In the genomic region with DNA sequence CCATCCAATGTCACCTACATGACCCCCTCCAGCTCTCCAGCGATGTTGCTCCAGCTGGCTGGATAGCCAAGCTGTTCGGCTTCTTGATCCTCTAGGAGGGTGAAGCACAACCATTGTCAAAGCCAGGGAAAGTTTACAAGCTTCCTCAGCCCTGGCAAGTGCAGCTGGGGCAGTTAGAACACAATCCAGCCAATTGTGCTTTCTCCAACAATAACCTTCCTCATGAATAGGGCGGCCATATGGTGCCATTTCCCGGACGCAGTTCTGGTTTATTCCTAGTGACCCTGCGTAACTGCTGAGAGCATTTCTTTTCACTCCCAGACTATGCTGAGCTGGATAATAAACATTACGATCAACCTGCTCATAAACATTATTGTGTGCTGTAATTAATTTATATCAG, we compare ENCODE assay signal across 14 mouse cellular contexts.
DNase-seq lines count a peak whose midpoint lies in the region; ATAC-seq and TF ChIP-seq lines count a peak whose summit lies in the region.
"Had no signal": no experiment of that assay in that cellular context is flagged by ENCODE, and none has a peak within 500 bp of the region (broad histone marks: within the 10 kb centered on the region; RNA-seq: fewer than 3 reads in every experiment).

No protein-coding gene starts in this region.

- peaks cover 27% of the 10 kb centered on the region for H3K4me1 ChIP-seq in hindbrain, embryonic 10.5 days (replicated peaks)
- H3K4me1 ChIP-seq in hindbrain, embryonic 16.5 days (ENCODE audit: control insufficient read depth, insufficient read depth, low read depth, low read length): peaks cover 4% of the 10 kb centered on the region
- peaks cover 8% of the 10 kb centered on the region for H3K4me1 ChIP-seq in forebrain, embryonic 16.5 days (replicated peaks; ENCODE audit: control insufficient read depth, insufficient read depth, low read length)
- peaks cover 4% of the 10 kb centered on the region for H3K4me1 ChIP-seq in limb, embryonic 14.5 days (ENCODE audit: control insufficient read depth, insufficient read depth, low read length)
- peaks cover 4% of the 10 kb centered on the region; the same call in 1 of the 2 replicates for H3K4me1 ChIP-seq in neural tube, embryonic 14.5 days (ENCODE audit: control insufficient read depth, insufficient read depth, low read length)
- no peaks in the 10 kb centered on the region for H3K4me1 ChIP-seq in liver, postnatal 0 days (ENCODE audit: insufficient read depth)
- H3K4me1 ChIP-seq: heart, embryonic 10.5 days had no signal

- no peak overlapping the region for H3K4me3 ChIP-seq in hindbrain, embryonic 10.5 days
- no peak overlapping the region for H3K4me3 ChIP-seq in hindbrain, embryonic 16.5 days (ENCODE audit: low read length)
- no peak overlapping the region for H3K4me3 ChIP-seq in forebrain, embryonic 16.5 days (replicated peaks; ENCODE audit: low read length)
- H3K4me3 ChIP-seq in limb, embryonic 14.5 days (replicated peaks; ENCODE audit: low read length): no peak overlapping the region
- H3K4me3 ChIP-seq in neural tube, embryonic 14.5 days (ENCODE audit: low read depth, low read length): no peak overlapping the region
- H3K4me3 ChIP-seq in liver, postnatal 0 days (ENCODE audit: low read depth, low read length): no peak overlapping the region
- H3K4me3 ChIP-seq: heart, embryonic 10.5 days had no signal

- 32% methylated on average over 7 of the region's 7 CpGs for WGBS in hindbrain, embryonic 10.5 days
- WGBS in hindbrain, embryonic 16.5 days: 18% methylated on average over 7 of the region's 7 CpGs
- 19% methylated on average over 7 of the region's 7 CpGs for WGBS in forebrain, embryonic 16.5 days
- WGBS in limb, embryonic 14.5 days: 24% methylated on average over 7 of the region's 7 CpGs
- WGBS in neural tube, embryonic 14.5 days: 8% methylated on average over 7 of the region's 7 CpGs
- WGBS in liver, postnatal 0 days (ENCODE audit: insufficient replicate concordance): 81% methylated on average over 7 of the region's 7 CpGs

- TF ChIP-seq POLR2A in limb, embryonic 14.5 days (IDR thresholded peaks at IDR 0.05; ENCODE audit: borderline replicate concordance, extremely low read depth, insufficient read depth, insufficient read length): no peak

- H3K36me3 ChIP-seq in hindbrain, embryonic 10.5 days: no peaks in the 10 kb centered on the region
- no peaks in the 10 kb centered on the region for H3K36me3 ChIP-seq in hindbrain, embryonic 16.5 days (ENCODE audit: control insufficient read depth, insufficient read depth, low read length)
- no peaks in the 10 kb centered on the region for H3K36me3 ChIP-seq in forebrain, embryonic 16.5 days (ENCODE audit: control insufficient read depth, insufficient read depth)
- no peaks in the 10 kb centered on the region for H3K36me3 ChIP-seq in limb, embryonic 14.5 days (ENCODE audit: control insufficient read depth, insufficient read depth, low read length)
- H3K36me3 ChIP-seq in neural tube, embryonic 14.5 days (ENCODE audit: control insufficient read depth, insufficient read depth, low read length): no peaks in the 10 kb centered on the region
- no peaks in the 10 kb centered on the region for H3K36me3 ChIP-seq in liver, postnatal 0 days (replicated peaks; ENCODE audit: insufficient read depth, low read length)
- H3K36me3 ChIP-seq: heart, embryonic 10.5 days had no signal

- no peak; the same call in 1 of the 2 replicates for ATAC-seq in hindbrain, embryonic 16.5 days
- peak; percentile 70 for ATAC-seq in forebrain, embryonic 16.5 days
- 0 out of 2 replicates have a peak, but pooled peaks have one; percentile 34 for ATAC-seq in limb, embryonic 14.5 days (ENCODE audit: low FRiP score, low read depth)
- ATAC-seq in neural tube, embryonic 14.5 days (ENCODE audit: low read depth): peak; percentile 84
- no peak for ATAC-seq in liver, postnatal 0 days
- no peak for ATAC-seq in megakaryocyte-erythroid progenitor cell, adult 5-6 weeks (replicated peaks; ENCODE audit: low FRiP score, low TSS enrichment, poor library complexity, severe bottlenecking)

- no peaks in the 10 kb centered on the region for H3K9me3 ChIP-seq in hindbrain, embryonic 10.5 days
- H3K9me3 ChIP-seq in hindbrain, embryonic 16.5 days (ENCODE audit: control insufficient read depth, low read length): no peaks in the 10 kb centered on the region
- H3K9me3 ChIP-seq in forebrain, embryonic 16.5 days (ENCODE audit: control insufficient read depth, low read length): no peaks in the 10 kb centered on the region
- H3K9me3 ChIP-seq in limb, embryonic 14.5 days (ENCODE audit: control insufficient read depth, low read length): no peaks in the 10 kb centered on the region
- no peaks in the 10 kb centered on the region for H3K9me3 ChIP-seq in neural tube, embryonic 14.5 days (ENCODE audit: control insufficient read depth, low read length)
- H3K9me3 ChIP-seq in liver, postnatal 0 days (ENCODE audit: low read length): no peaks in the 10 kb centered on the region
- H3K9me3 ChIP-seq: heart, embryonic 10.5 days had no signal

- no peak for TF ChIP-seq EP300 in liver, postnatal 0 days (IDR thresholded peaks at IDR 0.05; ENCODE audit: low read depth)

- H3K27me3 ChIP-seq in hindbrain, embryonic 10.5 days (ENCODE audit: insufficient read depth, poor library complexity, severe bottlenecking): no peaks in the 10 kb centered on the region
- H3K27me3 ChIP-seq in hindbrain, embryonic 16.5 days (replicated peaks; ENCODE audit: control insufficient read depth, insufficient read depth, low read length): no peaks in the 10 kb centered on the region
- no peaks in the 10 kb centered on the region for H3K27me3 ChIP-seq in forebrain, embryonic 16.5 days (replicated peaks; ENCODE audit: control insufficient read depth, insufficient read depth, low read length)
- no peaks in the 10 kb centered on the region for H3K27me3 ChIP-seq in limb, embryonic 14.5 days (ENCODE audit: control insufficient read depth, insufficient read depth, low read length)
- no peaks in the 10 kb centered on the region for H3K27me3 ChIP-seq in neural tube, embryonic 14.5 days (ENCODE audit: control insufficient read depth, insufficient read depth, low read length)
- no peaks in the 10 kb centered on the region for H3K27me3 ChIP-seq in liver, postnatal 0 days (ENCODE audit: insufficient read depth, low read length)

- peak; percentile 69 for DNase-seq in hindbrain, embryonic 10.5 days (ENCODE audit: low spot score)
- DNase-seq in limb, embryonic 14.5 days (ENCODE audit: low spot score): peak; percentile 38
- DNase-seq in liver, postnatal 0 days: no peak
- DNase-seq in adrenal gland, postnatal 36 days: no peak
- DNase-seq: adrenal gland, adult 8-10 months; cerebellum, adult 8-10 months; kidney, adult 18-20 months; thymus, postnatal 4 days had no signal

- TF ChIP-seq CTCF in liver, postnatal 0 days (IDR thresholded peaks at IDR 0.05; ENCODE audit: low read depth): no peak

- no peak overlapping the region for H3K4me2 ChIP-seq in hindbrain, embryonic 16.5 days (ENCODE audit: low read length)
- H3K4me2 ChIP-seq in forebrain, embryonic 16.5 days (ENCODE audit: low read length): no peak overlapping the region
- no peak overlapping the region for H3K4me2 ChIP-seq in limb, embryonic 14.5 days (replicated peaks; ENCODE audit: low read depth, low read length, severe bottlenecking)
- no peak overlapping the region for H3K4me2 ChIP-seq in neural tube, embryonic 14.5 days (ENCODE audit: low read depth, low read length)
- no peak overlapping the region for H3K4me2 ChIP-seq in liver, postnatal 0 days (ENCODE audit: low read depth, low read length)

- peak overlapping the region; percentile 83 for H3K27ac ChIP-seq in hindbrain, embryonic 10.5 days
- no peak overlapping the region for H3K27ac ChIP-seq in hindbrain, embryonic 16.5 days (ENCODE audit: low read depth, low read length)
- H3K27ac ChIP-seq in forebrain, embryonic 16.5 days (ENCODE audit: low read length): no peak overlapping the region
- H3K27ac ChIP-seq in limb, embryonic 14.5 days (replicated peaks; ENCODE audit: low read depth, low read length): no peak overlapping the region
- no peak overlapping the region for H3K27ac ChIP-seq in neural tube, embryonic 14.5 days (ENCODE audit: low read depth, low read length)
- no peak overlapping the region for H3K27ac ChIP-seq in liver, postnatal 0 days (ENCODE audit: low read depth)
- H3K27ac ChIP-seq: heart, embryonic 10.5 days; liver, embryonic 14.5 days had no signal

- no peak overlapping the region for H3K9ac ChIP-seq in hindbrain, embryonic 16.5 days (ENCODE audit: low read depth, low read length)
- no peak overlapping the region for H3K9ac ChIP-seq in forebrain, embryonic 16.5 days (replicated peaks; ENCODE audit: low read depth, low read length)
- H3K9ac ChIP-seq in limb, embryonic 14.5 days (ENCODE audit: low read depth, low read length, severe bottlenecking): no peak overlapping the region
- H3K9ac ChIP-seq in neural tube, embryonic 14.5 days (replicated peaks; ENCODE audit: low read depth, low read length): no peak overlapping the region
- no peak overlapping the region for H3K9ac ChIP-seq in liver, postnatal 0 days (replicated peaks)
- H3K9ac ChIP-seq: liver, embryonic 14.5 days had no signal

Comparison
In these comparisons a context has a peak if more than half of its experiments do, and no peak if none do; other contexts are left out.
1. DNase-seq: peak in hindbrain, embryonic 10.5 days (single experiment) and limb, embryonic 14.5 days (single experiment); none in liver, postnatal 0 days (single experiment) and adrenal gland, postnatal 36 days (0 of 2).
2. ATAC-seq: peak in forebrain, embryonic 16.5 days (single experiment), limb, embryonic 14.5 days (single experiment) and neural tube, embryonic 14.5 days (single experiment); none in hindbrain, embryonic 16.5 days (single experiment), liver, postnatal 0 days (single experiment) and megakaryocyte-erythroid progenitor cell, adult 5-6 weeks (single experiment).